Mouse (Mus musculus) E14TG2a.4 (cell line): Measurements from ENCODE around the gene Bglap.

Source experiments
- CTCF ChIP-seq: conservative IDR thresholded peaks from 2 replicates; pipeline ENCODE4 v1.5.1; 2014; ENCODE audit warnings: low read length
- POU5F1 ChIP-seq: IDR thresholded peaks from 2 replicates; pipeline ENCODE4 v1.6.1; 2014; ENCODE audit warnings: low read length, borderline replicate concordance

DNA sequence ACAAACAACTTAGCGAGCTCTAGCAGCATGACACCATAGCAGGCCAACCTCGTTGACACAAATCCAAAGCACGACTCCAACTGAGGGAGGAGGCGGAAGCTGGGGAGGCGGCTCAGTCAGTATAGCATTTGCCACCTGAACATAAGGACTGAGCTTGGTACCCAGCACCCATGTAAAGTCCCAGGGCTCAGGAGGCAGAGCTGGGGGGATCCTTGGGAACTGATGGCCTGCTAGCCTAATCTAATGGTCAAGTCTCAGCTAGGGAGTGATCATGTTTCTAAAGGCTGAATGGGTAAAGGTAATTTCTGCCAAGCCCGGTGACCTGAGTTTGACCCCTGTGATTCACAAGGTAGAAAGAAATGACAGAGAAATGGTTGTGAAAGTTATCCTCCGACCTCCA lies 23.3 kb upstream of the Bglap start:
- TF ChIP-seq CTCF, result no peak
- TF ChIP-seq POU5F1, result no peak
